Mouse (Mus musculus) left cerebral cortex, postnatal 36 days (tissue): ENCODE results near the gene Bco2. TPM values are rescaled to one million over a fixed set of nuclear protein-coding genes. Genes with fewer than 3 reads are reported as not detected.

Experiments used
- DNase-seq, 2 experiments: peaks; one replicate each; pipeline ENCODE4 v3.0.0; 2021 to 2022; ENCODE audit warnings: low spot score in 2 of 2, mixed read lengths in 1 of 2
- intact Hi-C: fragments of 180-260 bp; cut with DNase I; formaldehyde crosslinking; loops from one replicate; pipeline ENCODE4 v1.15.1; 2025
- total RNA-seq, 2 experiments: library from RNA; stranded (reverse); gene quantifications; 2 replicates each; pipeline ENCODE4 v1.2.3; 2021

Bco2 gene
- total RNA-seq = 1 to 10 TPM; 2.7 to 3.1 TPM

DNA sequence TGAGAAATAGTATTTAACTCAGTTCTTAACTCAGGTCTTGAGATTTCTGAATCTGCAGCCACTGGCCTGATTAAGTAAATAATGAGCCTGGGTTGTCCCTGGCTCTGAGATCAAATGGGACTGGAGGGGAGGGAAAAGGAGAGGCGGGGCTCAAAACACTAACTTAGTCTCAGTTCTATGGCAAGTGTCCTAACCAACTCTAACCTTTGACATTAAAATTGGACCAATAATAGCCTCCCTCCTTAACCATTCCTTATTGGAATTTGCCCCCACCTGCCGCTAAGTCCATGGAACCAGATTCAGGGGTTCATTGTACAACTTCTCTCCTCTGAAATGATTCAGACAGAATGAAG lies at the start of gene Bco2:
Gene Bco2 (minus strand): TSS at position 88 of the 353 bp plus-strand sequence.
- DNase-seq = no peak
- intact Hi-C loops = no loop called here

DNA sequence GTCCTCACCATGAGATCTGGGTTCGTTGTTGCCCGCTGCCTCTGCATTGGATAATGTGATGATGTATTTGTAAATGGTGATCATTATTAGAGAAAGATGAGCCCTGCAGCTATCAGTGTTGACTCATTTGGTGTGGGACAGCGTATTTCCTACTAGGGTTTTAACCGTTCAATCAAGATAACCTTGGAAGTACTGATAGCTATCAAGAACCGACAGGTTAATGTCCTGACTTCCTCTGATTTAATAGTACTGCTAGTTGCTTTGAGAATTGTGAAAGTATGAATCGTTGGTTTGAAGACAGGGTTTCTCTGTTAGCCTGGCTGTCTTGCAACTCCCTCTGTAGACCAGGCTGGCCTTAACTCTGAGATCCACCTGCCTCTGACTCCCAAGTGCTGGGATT lies 49.4 kb upstream of the Bco2 start:
- intact Hi-C loops = no loop called here
- no peak for DNase-seq

DNA sequence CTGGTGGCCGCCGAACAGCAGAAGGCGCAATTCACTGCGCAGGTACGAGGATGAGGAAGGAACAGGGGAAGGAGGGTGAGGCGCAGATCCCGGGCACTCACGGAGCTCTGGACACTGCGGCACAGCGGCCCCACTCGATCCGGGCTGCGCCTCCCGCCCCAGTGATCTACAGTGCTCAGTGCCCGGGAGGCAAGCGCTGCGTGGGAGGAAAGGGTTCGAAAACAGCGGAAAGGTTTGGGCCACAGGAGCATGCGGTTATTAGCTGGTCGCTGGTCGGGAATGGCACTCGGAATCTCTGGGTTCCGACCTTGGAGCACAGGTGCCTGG lies 49.0 kb upstream of the Bco2 start:
- intact Hi-C loops = no loop called here
- no peak for DNase-seq

DNA sequence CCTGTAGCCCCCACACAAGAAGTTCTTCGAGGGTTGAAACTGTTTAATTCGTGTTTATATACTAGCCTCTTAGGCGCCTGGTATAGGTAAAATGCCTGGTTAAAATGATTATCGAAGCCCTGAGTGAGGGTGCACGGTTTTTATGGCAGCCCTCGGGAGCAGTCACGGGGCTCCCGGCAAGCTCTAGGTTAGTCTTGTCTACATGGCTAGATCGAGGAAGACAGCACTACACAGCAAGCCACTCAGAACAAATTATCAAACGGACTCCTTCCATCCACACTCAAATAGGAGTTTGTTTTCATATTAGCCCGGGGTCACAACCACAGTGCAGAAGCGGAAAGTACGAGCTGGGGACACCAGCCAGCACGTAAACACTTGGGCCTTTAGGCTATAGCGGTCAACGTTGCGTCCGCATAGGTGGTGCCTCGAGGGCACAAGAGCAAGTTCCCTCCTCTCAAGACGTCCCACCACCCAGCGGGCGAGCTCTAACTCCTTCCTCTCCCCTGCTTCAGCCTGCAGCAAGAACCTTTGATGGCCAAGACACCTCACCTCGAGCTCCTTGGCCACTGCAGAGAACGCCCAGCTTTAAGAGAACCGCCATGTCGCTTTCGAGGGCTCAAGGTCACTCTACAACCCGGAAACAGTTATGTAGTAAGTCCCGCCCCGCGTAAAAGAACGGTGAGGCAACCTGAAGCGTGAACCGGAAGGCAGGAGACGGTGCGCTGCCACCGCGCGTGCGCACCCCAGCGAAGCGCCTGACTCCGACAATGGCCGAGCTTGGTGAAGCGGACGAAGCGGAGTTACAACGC lies 48.4 kb upstream of the Bco2 start, which contains the start of the genes Sdhd and Timm8b:
Gene Sdhd (minus strand): TSS at position 624 of the 809 bp plus-strand sequence.
Gene Timm8b (plus strand): TSS at position 722 of the 809 bp plus-strand sequence.
- intact Hi-C loops = no loop called here
- DNase-seq = peak; percentile 93 to 95

DNA sequence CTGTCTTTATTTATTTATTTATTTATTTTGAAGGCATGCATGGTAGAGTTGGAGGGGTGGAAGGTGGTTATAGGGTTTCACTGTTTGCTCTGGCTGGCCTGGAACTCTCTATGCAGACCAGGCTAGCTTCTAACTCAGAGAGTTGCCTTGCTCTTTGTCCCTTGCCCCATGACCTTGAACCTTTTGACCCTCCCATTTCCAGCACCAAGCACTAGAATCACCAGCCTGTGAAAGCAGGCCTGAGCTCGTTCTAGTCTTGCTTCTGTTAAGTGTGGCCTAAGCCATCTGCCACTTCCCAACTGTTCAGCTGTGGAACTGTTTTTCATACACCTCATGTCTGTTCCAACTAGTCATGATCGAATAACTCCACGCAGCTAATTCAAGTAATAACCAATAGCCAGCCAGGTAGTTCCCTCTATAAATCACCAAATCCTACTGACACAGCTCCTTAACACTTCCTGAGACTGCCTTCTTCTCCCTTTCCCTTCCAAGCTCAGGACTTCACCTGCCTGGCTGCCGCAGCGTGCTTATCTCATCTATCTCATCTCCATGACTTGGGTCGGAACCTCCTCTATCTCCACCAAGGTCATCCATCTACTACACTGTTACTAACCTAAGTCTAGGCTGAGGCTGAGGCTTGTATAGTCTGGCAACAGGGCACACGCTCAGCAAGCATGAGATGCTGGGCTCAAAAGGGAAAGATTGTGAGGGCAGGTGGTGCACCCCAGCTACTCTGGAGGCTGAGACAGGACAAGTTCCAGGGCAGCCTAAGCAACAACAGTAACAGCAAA lies 47.3 kb upstream of the Bco2 start:
- no peak for DNase-seq
- intact Hi-C loops = no loop called here

DNA sequence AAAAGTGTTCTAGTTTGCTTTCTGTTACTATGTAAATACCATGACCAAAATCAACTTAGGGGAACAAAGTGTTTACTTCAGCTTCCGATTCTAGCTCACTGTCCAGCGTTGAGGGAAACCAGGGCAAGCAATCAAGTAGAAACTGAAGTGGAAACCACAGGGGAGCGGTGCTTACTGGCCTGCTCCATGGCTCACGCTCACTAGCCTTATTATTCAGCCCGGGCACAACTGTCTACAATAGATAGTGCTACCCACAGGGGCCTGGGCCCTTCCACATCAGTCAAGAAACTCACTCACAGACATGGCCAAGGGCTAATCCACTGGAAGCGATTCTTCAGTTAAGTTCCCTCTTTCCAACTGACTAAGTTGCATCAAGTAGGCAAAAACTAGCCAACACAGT lies 46.6 kb upstream of the Bco2 start:
- intact Hi-C loops = no loop called here
- no peak for DNase-seq

DNA sequence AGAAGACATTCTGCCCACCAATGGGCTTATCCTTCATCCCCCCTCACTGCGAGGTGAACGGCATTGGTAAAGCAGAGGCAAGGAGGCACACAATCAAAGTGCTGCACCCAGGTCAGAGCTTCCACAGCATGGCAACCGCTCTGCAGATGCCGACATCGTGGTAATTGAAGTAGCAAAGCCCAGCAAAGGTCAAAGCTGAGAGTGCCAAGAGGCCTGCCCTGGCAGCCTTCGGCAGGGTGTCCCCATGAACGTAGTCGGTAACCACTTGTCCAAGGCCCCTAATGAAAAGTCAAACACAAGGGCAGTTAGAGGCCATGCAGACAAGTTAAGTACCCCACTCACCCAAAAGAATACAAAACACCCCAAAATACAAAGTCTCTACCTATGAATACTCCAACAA lies 42.0 kb upstream of the Bco2 start:
- no peak for DNase-seq
- intact Hi-C loops = no loop called here

DNA sequence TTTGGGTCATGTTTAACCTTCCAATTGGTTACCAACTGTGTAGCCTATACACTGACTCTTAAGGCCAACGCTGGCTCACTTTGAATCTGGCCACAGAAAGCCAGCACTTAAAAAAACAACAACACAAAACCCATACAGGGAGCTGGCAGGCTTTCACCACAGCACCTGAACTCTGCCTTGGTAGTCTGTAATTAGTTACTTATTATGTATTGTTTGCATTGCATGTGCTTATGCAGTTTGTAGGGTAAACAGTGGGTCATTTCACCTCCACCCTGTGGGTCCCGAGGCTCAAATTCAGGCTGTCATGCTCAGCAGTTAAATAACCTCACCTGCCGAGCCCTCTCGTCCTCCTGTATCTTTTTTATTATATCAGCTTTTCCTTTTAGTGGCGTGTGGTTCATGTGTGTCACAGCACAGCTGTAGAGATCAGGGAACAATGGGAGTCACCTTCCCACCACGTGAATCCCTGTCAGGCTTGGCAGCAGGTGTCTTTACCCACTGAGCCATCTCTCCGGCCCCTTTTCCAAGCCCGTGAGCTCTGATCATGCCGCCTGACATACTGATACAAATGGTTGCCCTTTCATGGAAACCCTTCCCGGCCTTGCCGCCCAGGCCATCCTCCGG lies 39.9 kb upstream of the Bco2 start:
- DNase-seq = no peak
- intact Hi-C loops = no loop called here

DNA sequence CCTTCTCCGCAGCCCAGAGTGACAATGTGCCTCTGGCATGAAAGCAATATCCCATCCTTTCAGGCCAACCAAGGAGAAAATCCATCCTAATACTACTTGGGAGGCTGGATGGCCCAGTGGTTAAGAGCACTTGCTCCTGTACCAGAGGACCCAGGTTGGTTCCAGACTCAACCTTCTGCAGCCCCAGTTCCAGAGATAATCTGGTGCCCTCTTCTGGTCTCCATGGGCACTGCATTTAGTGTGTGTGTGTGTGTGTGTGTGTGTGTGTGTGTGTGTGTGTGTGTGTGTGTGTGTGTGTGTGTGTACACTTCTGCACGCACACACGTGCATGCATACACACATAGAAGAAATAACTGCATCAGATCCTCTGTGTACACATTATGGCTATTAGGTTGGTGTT lies 38.6 kb upstream of the Bco2 start:
- DNase-seq = no peak
- intact Hi-C loops = no loop called here

DNA sequence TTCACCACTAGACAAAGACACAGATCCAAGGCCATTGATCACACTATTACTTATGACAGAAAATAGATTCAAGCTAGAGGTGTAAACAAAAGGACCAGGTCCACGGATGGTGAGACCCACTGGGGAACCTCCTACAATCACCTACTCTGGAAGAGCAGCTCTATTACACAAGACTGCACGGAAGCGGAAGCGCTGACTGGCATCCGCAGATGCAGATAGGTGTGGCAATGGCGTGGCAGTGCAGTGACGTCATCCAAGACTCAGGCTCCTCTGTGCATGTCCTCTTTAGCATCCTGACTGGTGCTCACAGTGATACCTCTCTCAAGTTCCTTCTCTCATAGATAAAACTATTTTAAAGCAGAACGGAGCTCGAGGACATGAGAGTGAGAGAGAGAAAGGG lies 38.0 kb upstream of the Bco2 start:
- no peak for DNase-seq
- intact Hi-C loops = no loop called here

DNA sequence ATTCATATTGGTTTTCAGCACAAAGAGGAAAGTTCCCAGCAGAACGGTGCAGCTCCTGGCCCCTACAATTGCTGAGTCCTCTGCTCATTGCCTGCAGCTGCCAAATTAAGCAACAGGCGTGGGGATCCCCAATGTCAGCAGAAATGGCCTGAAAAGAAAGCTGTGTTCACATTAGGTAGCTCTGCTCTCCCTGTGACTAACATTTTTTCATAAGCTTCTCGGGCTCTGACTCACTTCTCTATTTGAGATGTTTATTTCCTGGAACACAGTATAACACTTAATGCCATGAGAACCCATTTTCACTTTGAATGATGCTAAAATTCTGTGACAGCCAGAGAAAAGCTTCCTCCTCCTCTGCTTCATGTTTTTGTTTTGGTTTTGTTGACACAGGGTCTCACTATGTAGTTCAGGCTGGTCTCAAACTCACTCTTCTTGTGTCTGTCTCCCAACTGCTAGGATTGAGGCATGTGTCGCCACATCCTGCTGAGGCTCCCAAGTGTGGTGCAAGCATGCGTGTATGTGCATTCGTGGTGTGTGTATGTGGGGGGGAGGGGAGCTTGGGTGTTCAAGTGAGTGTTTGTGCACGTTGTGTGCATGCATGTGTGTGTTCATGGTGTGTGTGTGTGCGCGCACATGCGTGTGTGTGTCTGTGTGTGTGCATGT lies 36.0 kb upstream of the Bco2 start:
- no peak for DNase-seq
- intact Hi-C loops = no loop called here

DNA sequence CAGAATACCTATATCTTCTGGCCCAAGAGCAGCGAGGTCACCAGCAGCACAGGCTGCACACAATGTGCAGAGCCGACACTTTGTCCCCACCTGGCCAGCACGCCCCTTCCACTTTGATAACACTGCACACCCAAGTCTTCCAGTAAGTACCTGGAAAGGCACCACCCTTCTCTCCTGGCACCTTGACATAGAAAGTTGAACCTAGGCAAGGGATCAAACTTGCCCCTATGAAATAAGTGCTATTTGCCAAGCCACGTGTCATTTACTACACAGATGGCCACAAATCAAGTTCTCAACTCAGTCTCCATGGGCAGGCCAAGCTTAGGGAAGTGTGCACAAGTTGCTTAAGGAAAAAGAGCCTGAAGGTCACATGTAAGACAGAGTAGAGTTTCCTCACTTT lies 32.0 kb upstream of the Bco2 start:
- no peak for DNase-seq

DNA sequence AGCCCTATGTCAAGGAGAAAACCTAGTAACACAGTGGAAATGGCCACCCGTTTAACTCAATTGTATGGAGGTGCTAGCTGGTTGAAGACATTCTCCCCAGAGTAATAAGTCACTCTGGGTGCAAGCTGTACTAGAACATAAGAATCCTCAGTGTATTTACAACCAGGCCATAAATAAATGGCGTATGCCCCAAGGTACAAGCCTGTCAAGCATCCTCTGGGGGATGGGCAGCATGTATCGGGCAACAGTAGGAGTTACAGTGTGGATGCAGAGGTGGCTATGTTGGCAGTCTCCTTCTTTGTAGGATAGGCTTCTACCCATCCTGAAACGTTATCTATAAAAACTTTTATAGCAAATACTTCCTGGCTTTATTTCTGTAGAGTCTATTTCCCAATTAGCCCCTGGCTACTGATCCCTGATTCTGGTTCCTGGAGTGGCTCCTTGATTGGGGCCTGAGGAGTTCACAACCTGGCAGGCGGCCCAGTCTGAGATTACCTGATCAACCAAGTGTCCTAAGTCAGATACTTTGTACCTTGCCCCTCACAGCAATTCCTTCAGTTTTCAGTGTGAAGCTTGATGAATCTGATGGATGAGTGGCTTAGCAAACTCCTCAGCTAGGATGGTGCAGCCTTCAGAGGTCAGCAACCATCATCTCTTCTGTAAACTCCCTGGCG lies 30.3 kb upstream of the Bco2 start:
- no peak for DNase-seq

More for the DNA sequence above, 32.0 kb upstream of the Bco2 start:
- intact Hi-C loops = no loop called here

DNA sequence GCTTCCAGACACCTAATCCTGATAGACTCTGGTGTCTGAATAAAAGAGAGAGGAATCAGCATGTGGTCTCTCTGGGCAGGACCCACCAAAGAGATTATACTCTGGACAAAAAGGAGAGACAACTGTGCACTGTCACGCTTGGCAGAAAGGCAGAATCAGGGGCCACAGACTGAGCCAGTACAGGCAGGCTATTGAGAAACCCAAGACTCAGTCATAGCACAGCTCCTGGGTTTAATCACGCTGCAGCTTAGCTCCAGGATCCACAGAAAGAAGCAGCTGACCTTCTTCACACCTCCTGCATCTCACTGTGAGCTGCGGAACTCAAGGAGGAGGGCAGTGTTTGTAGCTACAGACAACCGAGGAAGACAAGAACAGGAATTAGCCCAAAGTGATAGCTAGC lies 25.4 kb upstream of the Bco2 start:
- no peak for DNase-seq
- intact Hi-C loops = no loop called here

More for the DNA sequence above, 30.3 kb upstream of the Bco2 start:
- intact Hi-C loops = no loop called here

DNA sequence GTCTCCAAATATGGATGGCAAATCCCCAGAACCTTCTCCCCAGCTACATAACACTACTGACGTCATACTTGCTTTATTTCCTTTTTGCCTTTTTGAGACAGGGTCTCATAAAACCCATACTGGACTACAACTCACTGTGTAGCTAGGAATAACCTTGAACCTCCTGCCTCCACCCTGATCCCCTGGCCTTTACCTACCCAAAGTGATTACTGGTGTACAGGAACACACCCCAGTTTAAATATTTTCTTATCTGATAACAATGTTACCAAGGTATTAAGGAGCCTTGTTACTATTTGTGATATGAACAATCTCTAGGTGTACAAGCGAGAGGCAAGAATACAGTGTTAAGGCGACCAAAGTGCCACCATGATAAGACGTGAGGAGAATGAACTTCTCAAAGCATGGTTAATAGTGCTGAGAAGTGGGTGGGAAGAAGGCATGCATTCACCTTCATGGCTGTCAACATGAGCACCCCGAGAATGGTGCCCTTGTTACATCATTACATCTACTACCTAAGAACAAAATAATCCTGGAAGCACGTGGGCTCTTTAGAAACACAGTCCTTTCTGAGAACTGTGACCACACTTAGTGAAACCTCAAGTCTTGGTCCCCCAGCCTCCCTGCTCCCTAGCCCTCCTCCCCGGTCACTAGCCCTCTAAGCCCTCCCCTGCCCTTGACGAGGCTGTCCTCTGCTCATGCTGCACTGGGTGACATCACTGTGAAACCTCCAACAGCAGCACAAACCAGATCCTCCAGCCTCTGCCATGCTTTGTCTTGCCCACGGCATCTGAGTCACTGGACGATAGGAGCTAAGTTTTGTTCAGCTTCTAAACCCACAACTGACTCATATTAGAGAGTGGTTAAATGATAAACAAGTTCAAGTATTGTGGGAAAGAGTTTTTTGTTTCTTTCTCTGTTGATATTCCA lies 14.9 kb upstream of the Bco2 start:
- intact Hi-C loops = no loop called here
- DNase-seq = no peak

DNA sequence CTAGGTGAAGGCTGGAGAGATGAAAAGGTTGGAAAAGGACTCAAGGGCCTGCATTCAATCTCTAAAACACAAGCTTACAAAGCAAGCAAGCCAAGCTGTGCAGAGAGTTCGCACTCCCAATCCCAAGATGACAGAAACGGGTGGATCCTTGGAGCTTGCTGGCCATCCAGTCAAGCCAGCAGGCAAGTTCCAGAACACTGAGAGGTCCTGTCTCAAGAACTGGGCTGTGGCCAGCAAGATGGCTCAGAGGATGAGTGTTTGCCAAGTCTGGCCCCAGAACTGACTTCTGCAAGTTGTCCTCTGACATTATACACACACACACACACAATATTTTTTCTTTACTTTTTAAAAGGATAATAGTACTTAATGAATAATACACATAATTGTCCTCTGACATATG lies 12.9 kb upstream of the Bco2 start:
- intact Hi-C loops = no loop called here
- DNase-seq = no peak

DNA sequence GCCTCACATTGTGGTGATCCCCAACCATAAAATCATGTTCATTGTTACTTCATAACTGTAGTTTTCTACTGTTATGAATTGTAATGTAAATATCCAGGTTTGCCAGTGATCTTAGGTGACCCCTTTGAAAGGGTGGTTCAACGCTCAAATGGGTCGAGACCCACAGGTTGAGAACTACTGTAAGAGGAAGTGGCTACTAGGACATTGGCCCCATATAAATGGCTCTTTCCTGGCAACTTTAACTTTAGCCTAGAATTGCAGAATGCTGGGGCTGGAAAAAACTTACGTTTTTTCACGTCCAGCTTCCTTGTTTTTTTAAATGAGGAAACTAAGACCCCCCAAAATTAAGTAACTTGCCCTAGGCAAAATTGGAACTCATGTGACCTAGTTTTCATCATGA lies 12.4 kb upstream of the Bco2 start:
- intact Hi-C loops = no loop called here
- DNase-seq = no peak

DNA sequence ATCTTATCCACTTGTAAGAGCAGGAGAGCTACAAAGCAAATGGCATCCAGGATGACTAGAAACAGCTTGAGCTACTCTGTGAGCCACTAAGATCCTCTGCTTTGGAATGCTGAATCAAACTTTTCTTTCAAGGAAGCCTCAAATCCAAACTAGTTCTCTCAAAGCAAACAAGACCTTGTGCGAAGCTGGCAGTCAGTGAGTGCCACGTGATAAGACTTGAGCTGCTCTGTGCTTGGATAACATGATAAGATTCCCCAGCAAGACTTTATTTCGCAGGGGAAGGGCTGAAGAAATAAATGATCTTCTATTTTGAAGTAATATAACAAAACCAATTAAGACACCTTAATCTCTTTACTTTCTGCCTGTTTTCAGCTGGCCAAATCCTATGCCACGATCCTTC lies 11.0 kb upstream of the Bco2 start:
- intact Hi-C loops = no loop called here
- DNase-seq = no peak

DNA sequence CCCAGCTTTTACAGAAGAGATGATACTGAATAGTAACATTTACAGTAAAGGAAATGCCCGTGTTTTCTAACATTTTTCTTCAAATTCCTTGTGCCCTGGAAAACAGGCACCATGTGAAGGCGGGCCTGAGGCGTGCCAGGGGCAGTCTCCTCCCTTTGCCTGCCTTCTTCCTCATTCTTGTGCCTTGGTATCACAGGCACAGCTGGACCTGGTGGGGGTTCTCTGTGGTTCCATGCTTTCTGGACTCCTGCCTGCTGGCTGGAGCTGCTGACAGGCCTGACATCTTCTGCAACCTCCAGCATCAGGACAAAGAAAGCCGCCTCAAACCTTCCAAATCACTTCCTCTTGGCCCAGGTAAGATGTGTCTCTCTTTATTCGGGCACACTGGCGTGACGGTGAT lies 10.2 kb upstream of the Bco2 start:
- no peak for DNase-seq
- intact Hi-C loops = no loop called here
